Mouse (Mus musculus) urinary bladder, adult 2 months (tissue): Measurements from ENCODE around the gene Gpatch2. TPM values are rescaled to one million over a fixed set of nuclear protein-coding genes. Genes with fewer than 3 reads are reported as not detected.

ENCODE experiments used
- DNase-seq: peaks from one replicate; pipeline ENCODE4 v3.0.0; 2022; ENCODE audit warnings: low spot score
- polyA plus RNA-seq: library from polyadenylated mRNA; depleted of rRNA; stranded (reverse); fragments of >200 nt; gene quantifications from 2 replicates; pipeline ENCODE4 v1.2.3, GENCODE M21; 2012; rRNA removed

Gene Gpatch2
- 12.6 and 14.3 TPM in 2 replicates for polyA plus RNA-seq

DNA sequence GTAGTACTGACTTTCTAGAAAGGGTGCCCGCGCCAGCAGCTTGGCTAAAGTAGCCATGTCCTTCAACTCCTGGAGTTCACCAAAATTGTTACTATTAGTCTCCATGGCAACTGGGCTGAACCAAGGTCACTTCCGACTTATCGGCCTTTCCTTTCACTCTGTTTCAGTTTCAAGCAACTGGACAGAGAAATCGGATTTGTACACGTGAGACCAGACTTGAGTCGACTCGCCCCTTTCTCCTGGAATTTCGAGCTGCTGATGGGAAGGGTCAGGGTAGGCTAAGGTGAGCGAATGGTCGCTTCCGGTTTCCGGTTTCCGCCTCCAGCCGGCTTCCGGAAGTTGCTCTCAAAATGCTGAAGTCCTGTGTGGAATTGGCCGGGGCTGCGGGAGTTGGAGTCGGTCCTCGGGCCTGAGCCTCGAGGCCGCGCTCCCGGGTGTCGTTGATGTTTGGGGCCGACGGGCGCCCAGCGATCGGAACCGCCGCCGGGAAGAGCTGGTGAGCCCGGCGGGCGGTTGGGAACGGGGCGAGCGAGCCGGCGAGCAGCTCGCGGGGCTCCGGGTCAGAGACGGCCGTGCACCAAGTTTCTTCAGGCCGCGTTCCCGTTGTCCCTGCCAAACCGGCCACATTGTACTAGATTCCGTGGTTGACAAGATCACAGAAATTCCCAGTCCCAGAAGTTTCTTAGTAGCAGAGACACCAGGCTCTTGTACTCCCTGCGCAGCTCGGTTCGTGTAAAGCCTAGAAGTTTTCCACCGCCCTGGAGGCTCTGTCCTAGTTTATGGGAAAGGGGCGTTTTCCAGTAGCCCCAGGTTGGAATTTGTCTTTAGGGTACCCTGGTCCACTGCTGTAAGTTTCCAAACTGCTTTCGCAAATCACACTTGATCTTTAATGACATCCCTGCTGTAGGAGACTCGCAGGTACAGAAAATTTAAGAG, at the start of gene Gpatch2, which contains the start of gene Spata17:
Gene Gpatch2, plus strand, starts transcription at position 328 of the 936 bp plus-strand sequence.
Gene Spata17, minus strand, starts transcription at position 285 of the 936 bp plus-strand sequence.
- DNase-seq, result peak; percentile 61

DNA sequence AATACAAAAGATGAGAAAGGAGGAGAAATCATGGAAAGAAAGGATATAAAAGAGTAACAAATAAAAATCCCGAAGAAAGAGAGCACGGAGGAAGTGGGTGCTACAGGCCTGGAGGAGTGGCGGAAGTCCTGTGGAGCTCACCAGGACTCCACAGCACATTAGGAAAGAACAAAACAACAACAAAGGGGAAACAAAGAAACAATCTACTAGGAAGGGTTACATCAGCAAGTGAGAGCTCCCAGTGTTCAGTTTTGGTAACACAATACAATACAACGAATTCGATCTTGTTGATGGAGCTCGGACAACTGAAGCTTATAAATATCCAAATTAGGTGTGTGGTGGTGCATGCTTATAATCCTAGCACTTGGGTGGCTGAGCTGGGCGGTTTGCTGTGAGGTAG, 45.7 kb upstream of the Gpatch2 start:
- no peak for DNase-seq

DNA sequence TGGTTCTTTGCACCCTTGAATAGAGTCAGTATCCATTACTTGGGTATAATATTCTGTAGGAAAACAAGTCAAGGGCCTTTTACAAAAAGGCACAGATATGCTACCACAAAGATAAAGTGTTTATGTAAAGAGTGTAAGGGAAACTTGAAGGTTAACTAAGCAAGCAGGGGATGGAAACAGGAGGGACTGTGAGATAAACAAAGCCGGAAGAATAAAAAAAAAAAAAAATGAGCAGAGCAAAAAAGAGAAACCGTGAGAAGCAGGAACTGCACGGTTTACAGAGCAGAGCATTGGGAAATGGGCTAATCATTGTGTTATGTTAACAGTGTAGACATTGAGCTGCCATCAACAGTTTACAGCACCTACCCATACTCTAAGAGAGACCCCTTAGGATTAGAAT, 44.9 kb upstream of the Gpatch2 start:
- DNase-seq, result no peak

DNA sequence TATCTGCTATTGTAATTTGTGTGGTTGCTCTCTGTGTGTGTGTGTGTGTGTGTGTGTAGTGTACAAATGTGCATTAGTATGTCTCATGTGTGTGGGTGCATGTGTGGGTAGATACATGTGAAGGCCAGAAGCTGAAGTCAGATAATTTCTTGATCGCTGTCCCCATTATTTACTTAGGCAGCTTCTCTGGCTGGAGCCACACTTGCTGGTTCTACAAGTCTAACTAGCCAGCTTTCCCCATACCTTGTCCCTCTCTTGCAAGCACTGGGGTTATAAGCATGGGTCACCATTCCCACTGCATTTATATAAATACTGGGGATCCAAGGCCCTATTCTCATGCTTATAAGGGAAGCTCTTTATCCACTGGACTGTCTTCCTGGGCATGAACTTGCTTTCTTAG, 39.3 kb upstream of the Gpatch2 start:
- DNase-seq, result no peak

DNA sequence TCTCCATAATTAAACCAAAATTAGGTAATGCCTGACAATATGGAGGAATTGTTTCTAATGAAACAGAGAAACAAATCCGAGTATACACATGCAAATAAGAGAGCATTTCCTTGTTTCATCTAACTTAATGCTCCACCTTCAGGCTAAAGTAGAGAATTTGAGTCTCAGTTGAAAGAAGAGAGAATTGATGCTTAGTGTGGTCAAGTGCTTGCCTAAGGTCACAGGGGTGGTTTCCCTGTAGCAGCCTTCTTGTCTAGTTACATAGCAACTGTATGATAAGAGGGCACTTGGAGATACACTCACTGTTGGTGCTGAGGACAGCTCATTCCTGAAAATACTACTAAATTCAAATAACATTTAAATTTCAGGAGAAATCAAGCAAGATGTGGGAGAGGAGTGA, 36.8 kb upstream of the Gpatch2 start:
- DNase-seq, result no peak

DNA sequence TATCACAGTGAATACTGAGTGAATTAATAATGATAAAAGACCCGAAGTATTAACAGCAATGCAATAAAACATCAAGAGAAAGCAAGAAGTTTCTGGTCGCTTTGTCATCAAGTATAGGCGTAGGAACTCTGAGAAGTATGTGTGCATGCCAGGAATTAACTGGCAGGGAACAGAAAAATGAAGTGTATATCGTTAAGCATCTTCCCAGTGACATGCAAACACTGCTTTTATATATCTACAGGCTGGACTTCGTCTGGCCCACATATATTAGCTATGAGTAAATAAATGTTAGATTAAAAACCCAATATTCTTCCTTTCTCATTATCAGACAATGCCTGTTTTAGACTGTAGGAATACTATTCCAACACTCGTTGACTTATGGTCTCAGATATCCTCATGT, 9.8 kb upstream of the Gpatch2 start:
- no peak for DNase-seq

DNA sequence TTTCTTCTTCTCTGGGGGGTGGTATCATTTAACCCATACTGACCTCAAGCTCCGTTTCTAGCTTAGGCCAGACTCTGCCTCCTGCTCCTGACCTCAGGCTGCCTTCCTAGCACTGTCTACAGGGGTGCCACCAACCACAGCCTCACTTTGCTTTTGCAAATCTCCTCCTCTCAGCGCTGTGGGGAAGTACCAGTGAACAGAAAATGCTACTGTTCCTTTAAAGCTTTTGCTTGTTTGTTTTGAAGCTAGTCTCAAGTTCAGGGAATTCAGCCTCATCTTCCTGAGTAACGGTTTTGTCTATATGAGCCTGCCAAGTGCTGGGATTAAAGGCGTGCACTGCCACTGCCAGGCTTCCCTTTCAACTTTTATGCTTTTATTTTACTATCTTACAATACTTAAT, 5.8 kb upstream of the Gpatch2 start:
- DNase-seq, result no peak

DNA sequence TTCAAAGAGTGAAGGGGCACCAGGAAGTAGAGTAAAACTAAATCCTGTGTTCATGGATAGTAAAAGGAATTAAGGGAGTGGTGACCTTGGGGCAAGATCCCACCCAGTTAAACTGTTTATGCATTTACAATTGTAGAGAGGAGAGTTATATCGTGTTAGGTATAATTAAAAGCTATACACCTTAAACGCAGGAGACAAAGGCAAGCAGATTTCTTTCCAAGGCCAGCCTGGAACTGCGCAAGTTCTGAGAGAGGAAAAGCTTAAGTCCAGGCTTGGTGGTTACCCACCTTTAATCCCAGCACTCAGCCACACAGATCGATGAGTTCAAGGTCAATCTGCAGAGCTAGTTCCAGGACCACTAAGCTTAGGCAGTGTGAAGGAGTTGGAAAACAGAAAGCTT, 4.6 kb upstream of the Gpatch2 start:
- no peak for DNase-seq

DNA sequence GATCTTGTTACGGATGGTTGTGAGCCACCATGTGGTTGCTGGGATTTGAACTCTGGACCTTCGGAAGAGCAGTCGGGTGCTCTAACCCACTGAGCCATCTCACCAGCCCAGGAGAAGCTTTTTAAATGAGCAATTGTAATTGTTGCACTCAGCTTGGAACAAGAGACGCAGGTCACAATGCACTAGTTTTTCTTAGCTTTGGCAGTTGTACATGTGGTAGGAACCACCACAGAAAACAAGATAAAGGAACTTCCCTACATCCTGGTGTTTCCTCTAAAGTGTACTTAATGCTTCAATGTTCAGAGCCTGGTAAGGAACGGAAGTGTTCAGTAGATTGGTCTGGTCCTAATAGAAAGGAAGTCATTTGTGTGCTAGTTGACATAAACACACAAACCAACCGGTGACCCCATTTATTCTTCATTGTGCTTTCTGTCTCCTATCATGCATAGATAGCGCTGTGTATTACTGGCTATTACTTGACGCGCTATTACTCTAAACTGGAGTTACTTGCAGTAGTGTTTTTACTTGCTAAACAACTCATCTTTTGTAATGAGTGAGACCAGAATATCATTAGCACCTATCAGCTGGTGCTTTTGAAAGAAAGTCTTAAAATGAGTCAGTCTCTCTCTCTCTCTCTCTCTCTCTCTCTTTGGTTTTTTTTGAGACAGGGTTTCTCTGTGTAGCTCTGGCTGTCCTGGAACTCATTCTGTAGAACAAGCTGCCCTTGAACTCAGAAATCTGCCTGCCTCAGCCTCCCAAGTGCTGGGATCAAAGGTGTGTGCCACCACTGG, 1.5 kb downstream of the Gpatch2 start:
- no peak for DNase-seq

DNA sequence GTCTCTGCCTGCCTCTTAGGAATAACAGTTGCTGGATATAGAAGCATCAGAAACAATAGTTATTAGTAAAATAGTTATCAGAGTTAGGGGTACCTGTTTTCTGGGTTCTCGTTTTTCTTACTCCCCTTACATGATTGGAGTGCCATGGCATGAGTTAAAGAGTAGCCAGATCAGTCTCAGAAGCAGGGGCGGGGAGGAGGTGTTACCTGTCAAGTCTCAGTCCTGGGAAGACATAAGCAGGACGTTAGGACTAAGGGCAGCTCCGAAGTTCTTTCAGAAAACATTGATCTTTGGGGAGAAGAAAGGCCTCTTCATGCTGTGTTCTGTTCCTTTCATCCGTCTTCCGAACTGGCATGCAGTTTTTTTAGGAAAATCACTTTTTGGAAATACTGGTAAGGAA, 5.4 kb downstream of the Gpatch2 start:
- DNase-seq, result no peak

DNA sequence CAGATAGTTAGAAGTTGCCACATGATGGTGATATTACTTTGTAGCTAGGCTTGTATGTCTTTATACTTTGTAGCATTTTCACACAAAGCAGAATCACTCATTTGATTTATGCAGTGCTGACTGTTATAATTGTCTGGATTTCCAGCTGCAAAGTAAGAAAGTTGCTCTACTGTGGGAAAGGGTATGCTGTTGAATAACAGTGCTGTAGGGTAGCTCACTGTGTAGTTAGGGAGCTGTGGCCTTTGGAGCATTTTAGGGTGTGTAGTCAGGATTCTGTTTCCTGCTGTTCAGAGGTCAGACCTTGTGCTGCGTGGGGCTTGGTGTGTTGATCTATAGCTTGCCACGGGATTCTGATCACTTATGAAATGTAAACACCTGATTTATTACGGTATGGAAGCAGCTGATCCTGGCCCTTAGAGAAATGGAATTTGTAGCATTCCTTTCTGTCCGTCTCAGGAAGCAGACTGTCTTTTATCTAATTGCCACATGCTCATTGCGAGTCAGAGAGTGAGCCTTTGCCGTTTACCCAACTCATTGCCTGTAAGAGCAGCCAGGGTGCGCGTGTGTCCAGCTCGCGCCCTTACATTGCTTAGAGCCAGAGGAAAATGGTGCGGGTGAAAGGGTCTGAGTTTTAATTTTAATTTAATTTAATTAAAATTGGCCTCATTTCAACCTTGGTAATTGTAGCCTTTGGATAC, 11.2 kb downstream of the Gpatch2 start:
- no peak for DNase-seq

DNA sequence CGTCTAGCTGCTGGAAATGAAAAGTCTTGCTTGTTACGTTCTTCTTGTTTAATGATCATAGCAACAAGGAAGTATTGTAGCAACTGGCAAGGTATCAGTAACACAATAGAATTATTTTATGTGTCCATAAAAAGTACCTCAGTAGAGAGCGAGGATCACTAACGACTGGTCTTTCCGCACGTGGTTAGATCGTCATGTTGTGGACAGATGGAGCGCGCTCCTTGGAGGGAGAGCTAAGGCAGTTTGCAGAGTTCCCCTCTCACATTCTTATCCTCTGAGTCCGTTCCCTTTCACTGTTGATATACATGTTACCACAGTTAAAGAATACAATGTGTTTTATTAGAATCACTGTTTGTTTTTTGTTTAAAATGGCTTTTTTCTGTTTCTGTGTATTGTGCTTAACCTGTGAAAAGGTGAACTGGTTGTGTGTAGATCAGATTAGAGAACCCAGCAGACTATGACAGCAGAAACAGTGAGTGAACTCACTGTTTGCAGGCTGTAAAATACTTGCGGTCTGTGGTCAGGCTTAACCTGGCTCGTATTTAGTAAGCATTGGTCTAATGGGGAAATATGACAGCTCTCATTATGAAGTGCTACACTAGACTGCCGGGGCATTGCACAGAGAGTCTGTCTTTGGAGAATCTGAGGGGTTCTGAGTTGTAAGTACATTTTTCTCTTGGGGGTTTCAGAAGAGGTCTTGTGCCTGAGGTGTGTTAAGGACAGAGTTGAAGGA, 13.3 kb downstream of the Gpatch2 start:
- DNase-seq, result no peak

DNA sequence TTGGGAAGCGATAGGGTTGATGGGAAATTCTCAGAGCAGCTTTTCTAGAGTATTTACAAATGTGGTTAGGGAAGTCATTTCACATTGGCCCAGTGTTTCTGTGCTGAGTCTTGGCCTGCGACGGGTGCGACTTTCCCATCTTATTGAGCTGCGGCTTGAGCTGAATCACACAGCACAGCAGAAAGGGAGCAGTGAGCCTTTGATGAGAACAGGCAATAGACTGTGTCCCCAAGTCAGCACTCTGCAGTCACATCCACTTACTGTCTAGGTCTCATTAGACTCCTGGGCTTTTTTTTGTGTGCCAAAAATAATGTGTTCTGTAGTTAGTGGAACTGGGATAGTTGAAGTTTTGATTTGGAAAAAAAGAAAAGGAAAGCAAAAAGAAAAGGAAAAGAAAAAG, 14.9 kb downstream of the Gpatch2 start:
- DNase-seq, result no peak

DNA sequence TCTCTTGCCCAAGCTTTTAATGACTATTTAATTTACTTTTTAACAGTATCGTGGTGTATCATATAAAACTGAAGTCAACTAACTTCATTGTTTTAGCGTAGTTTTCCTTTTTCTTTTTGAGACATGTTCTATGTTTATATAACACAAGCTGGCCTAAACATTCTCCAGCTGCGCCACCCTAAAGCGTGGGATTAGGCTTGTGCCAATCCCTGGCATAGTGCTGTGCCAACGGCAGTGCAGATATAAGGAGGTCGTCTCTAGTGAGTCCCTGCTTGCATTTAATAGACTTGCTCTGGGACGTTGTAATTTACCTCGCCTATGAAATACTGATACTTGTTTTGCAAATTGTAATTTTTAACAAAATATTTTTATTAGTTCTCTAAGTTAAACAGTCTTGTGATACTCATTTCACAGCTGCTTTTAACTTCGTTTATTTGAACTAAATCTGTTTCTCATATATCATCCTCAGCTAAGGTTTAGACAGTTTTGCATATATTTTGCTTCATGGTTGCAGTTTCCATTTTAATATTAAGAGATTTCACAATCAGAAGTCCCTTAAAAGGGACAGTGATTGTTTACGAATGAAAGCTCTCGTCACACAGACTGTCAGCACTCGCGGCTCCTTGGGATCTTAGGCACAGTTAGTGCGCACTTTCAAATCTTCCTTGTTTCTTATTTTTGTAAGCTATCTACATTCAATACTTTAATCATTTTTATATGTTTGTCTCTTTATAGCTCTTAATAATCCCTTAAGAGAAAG, 17.1 kb downstream of the Gpatch2 start:
- DNase-seq, result no peak

DNA sequence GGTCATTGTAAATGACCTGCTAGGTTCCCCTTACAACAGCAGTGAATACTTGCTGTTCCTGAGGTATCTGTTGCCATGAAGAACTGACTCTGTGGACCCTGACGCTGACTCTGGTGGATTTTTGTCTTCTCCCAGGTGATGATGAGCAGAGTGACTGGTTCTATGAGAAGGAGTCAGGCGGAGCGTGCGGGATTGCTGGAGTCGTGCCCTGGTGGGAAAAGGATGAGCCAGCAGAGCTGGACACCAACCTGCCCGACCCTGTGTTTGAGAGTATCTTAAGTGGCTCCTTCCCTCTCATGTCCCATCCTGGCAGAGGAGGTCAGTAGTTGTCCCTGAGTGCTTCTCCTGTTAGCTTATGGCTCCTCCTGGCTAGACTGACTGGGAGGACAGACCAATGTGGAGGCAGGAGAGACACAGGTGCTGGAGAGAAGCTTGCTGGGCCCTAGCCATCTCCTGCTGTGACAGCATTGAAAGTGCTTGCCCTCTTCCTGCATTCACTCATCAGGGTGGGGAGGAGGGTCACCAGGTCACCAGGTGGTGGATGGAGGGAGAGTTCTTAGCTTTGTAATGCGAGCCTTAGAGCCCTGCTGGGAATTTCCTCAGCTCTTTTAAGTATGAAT, 17.8 kb downstream of the Gpatch2 start:
- DNase-seq, result no peak

DNA sequence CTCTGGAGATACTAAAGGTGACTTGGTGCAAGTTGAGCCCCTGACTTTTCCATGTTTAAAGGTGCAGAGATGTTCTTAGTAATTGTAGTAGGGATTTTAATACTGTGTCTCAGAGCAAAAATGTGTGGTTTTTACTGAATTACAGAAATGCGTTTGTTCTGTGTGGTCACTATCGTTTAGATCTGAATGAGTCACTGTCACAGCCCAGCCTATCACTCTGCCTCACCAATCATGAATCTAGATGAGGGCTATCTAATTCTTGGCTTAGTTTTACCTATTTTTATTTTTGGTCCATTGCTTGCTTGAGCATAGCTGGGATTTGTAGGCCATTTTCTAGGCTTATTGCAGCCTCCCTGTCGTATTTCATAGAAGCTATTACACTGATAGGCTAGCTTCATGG, 19.9 kb downstream of the Gpatch2 start:
- DNase-seq, result no peak

DNA sequence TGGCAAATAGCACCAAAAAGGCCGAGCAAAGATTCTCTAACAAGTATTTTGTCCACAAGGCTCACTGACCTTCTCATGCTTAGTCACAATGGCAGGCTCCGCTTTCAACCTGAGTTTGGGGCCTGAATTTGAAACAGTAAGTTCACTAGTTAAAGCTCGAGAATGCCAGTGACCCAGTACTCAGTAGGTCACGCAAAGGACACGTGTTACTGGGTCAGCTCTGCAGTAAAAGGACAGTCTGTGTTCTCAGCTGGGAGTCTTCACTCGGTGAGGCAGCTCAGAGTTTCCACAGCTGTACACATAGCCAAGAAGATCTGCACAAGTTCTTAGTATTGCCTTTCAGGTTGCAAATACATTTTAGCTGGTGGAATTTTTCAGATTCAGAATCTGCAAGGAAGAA, 21.0 kb downstream of the Gpatch2 start:
- no peak for DNase-seq

DNA sequence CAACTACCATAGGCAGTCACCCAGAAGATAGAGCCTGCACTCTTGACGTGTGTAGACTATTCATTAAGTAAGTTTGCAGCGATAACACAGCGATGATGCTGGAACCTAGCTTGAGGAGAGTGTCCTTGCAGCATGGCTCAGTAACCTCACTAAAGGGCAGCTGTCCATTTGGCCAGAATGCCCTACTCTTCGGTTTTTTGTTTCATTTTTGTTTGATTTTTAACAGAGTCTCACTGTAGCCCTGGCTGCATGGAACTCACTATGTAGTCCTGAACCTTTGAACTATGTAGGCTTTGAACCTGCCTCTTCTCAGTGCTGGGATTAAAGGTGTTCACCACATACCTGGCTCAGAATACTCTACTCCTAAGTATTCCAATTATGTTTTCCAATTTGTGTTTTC, 22.8 kb downstream of the Gpatch2 start:
- DNase-seq, result no peak

DNA sequence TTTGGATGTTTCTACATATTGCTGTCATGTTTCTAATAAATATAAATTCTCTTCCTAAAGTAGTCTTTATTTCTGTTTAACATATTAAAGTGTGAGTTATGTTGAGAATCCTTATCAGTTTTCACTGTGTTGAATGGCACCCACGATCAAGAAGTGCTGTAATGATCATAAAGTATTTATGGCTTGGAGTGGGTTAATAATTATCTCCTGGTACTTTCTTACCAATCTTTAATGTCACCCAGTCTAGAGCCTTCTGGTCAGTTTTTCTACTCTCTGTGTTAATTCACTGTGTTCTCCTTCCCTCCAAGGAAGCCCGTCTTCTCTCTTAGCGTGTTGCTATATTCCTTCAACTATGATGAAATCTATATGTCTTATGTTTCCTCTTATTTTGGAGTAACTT, 25.0 kb downstream of the Gpatch2 start:
- DNase-seq, result no peak

DNA sequence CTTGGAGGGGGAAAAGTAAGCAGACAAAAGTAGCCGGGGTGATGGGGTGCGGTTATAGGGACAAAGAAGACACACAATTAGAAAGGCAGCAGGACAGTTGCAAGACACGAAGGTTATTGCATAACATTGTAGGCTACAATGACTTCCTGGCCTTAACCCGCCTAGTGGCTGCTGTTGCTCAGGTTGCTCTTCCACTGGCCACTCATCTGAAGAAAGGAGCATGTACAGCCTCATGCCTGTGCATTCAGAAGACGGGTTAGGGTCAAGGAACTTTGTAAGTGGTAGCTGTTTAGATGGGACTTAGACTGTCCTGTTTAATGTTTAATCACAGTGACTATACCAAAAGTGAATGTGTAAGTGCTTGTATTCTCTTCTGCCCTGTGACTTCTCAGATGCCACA, 26.0 kb downstream of the Gpatch2 start:
- DNase-seq, result no peak
